Mouse (Mus musculus) hindbrain, embryonic 14.5 days (tissue): ENCODE data around the gene Acsm1. TPM values are rescaled to one million over a fixed set of nuclear protein-coding genes. Genes with fewer than 3 reads are reported as not detected.
A peak's percentile ranks its signal among the peaks of the same experiment; 100 is the strongest.

Experiments used
- ATAC-seq: fragments of 200-750 bp; cut with Nextera tagmentation; 2 replicates; pipeline ENCODE4 v1.8.0; 2017; ENCODE audit warnings: moderate number of reproducible peaks, mild to moderate bottlenecking, moderate TSS enrichment, moderate library complexity; ENCODE audit not compliant: low FRiP score
- DNase-seq: peaks from one replicate; pipeline ENCODE4 v3.0.0-alpha.2; 2015; ENCODE audit warnings: low spot score
- H3K27ac ChIP-seq: fragments of 300-500 bp; sonication (generic); 2 replicates; pipeline ENCODE4 v1.5.1; 2014; ENCODE audit warnings: mild to moderate bottlenecking, moderate library complexity
- H3K27me3 ChIP-seq: fragments of 300-500 bp; sonication (generic); 2 replicates; pipeline ENCODE4 v1.6.1; 2014; ENCODE audit warnings: mild to moderate bottlenecking, low read length, mixed read lengths; ENCODE audit not compliant: control insufficient read depth, insufficient read depth
- H3K36me3 ChIP-seq: fragments of 300-500 bp; sonication (generic); replicated peaks from 2 replicates; pipeline ENCODE4 v1.6.1; 2014; ENCODE audit not compliant: control insufficient read depth, insufficient read depth
- H3K4me1 ChIP-seq: fragments of 300-500 bp; sonication (generic); replicated peaks from 2 replicates; pipeline ENCODE4 v1.6.1; 2014; ENCODE audit warnings: antibody characterized with exemption, low read length, mixed read lengths; ENCODE audit not compliant: control insufficient read depth, insufficient read depth
- H3K4me2 ChIP-seq: fragments of 300-500 bp; sonication (generic); replicated peaks from 2 replicates; pipeline ENCODE4 v1.6.1; 2014; ENCODE audit warnings: mild to moderate bottlenecking, moderate library complexity
- H3K4me3 ChIP-seq: fragments of 300-500 bp; sonication (generic); replicated peaks from 2 replicates; pipeline ENCODE4 v1.5.1; 2014; ENCODE audit warnings: mild to moderate bottlenecking, low read length
- H3K9ac ChIP-seq: fragments of 300-500 bp; sonication (generic); 2 replicates; pipeline ENCODE4 v1.6.1; 2014
- H3K9me3 ChIP-seq: fragments of 300-500 bp; sonication (generic); 2 replicates; pipeline ENCODE4 v1.6.1; 2016; ENCODE audit warnings: low read length; ENCODE audit not compliant: control insufficient read depth
- WGBS: fragments of 180-500 bp; shearing (Covaris S2); extraction: QIAGEN DNeasy Blood & Tissue Kit; methylation state at CpG from one replicate; pipeline ENCODE4 v1.1.7; 2014; 5-methylcytosine and 5-hydroxymethylcytosine counted together
- polyA plus RNA-seq: library from polyadenylated mRNA; unstranded; fragments of >200 nt; fragmentation: Nextera tagmentation; extraction: Ambion mirVana; gene quantifications from 2 replicates; pipeline ENCODE4 v1.2.1, GENCODE M21; 2014

The Acsm1 gene
- polyA plus RNA-seq, 1 experiment from 2014 or later, result not detected

- Histone ChIP-seq H3K4me3 (no peak overlapping the region), H3K4me1 (no peaks in the 10 kb centered on the region), H3K27ac (no peak overlapping the region), H3K4me2 (no peak overlapping the region), H3K9me3 (no peaks in the 10 kb centered on the region), H3K9ac (no peak overlapping the region), H3K27me3 (no peaks in the 10 kb centered on the region), H3K36me3 (no peaks in the 10 kb centered on the region)
- ATAC-seq (no peak), DNase-seq (no peak)
- WGBS, result 79% methylated on average over 5 of the region's 5 CpGs
Observed at GRCm38 (mm10) chr7:119642307-119642706, 35.5 kb downstream of the Acsm1 start.

- Histone ChIP-seq H3K4me1 (no peaks in the 10 kb centered on the region), H3K36me3 (no peaks in the 10 kb centered on the region), H3K9ac (no peak overlapping the region), H3K27me3 (no peaks in the 10 kb centered on the region), H3K27ac (no peak overlapping the region), H3K9me3 (no peaks in the 10 kb centered on the region), H3K4me3 (no peak overlapping the region), H3K4me2 (no peak overlapping the region)
- ATAC-seq (no peak), DNase-seq (no peak)
- WGBS, result 94% methylated on average over 3 of the region's 3 CpGs
Observed at GRCm38 (mm10) chr7:119667893-119668292, 61.1 kb downstream of the Acsm1 start.

- ATAC-seq, result no peak
- DNase-seq, result no peak
Observed at GRCm38 (mm10) chr7:119670395-119670794, 63.6 kb downstream of the Acsm1 start.

GRCm38 (mm10) chr7:119670925-119671324 lies 64.1 kb downstream of the Acsm1 start:
- no peaks in the 10 kb centered on the region for H3K4me1 ChIP-seq
- ATAC-seq (no peak), DNase-seq (no peak)
- H3K4me3 ChIP-seq, result no peak overlapping the region
- no peak overlapping the region for H3K4me2 ChIP-seq
- H3K27me3 ChIP-seq, result no peaks in the 10 kb centered on the region
- H3K9ac ChIP-seq, result no peak overlapping the region
- WGBS, result 46% methylated on average over 6 of the region's 6 CpGs
- H3K9me3 ChIP-seq, result no peaks in the 10 kb centered on the region
- H3K27ac ChIP-seq, result no peak overlapping the region
- no peaks in the 10 kb centered on the region for H3K36me3 ChIP-seq

More at GRCm38 (mm10) chr7:119670395-119670794, 63.6 kb downstream of the Acsm1 start:
- 79% methylated on average over 5 of the region's 5 CpGs for WGBS
- Histone ChIP-seq H3K4me1 (no peaks in the 10 kb centered on the region), H3K4me2 (no peak overlapping the region), H3K9ac (no peak overlapping the region), H3K9me3 (no peaks in the 10 kb centered on the region), H3K4me3 (no peak overlapping the region), H3K27ac (no peak overlapping the region), H3K36me3 (no peaks in the 10 kb centered on the region), H3K27me3 (no peaks in the 10 kb centered on the region)

GRCm38 (mm10) chr7:119673465-119673864 lies 66.6 kb downstream of the Acsm1 start:
- 17% methylated on average over 6 of the region's 6 CpGs for WGBS
- no peak overlapping the region for H3K27ac ChIP-seq

GRCm38 (mm10) chr7:119680107-119680506 lies 73.3 kb downstream of the Acsm1 start:
- no peaks in the 10 kb centered on the region for H3K36me3 ChIP-seq
- H3K4me3 ChIP-seq, result no peak overlapping the region
- no peaks in the 10 kb centered on the region for H3K9me3 ChIP-seq
- WGBS, result 78% methylated on average over 8 of the region's 8 CpGs
- no peak overlapping the region for H3K27ac ChIP-seq
- H3K4me1 ChIP-seq, result no peaks in the 10 kb centered on the region
- no peak overlapping the region for H3K4me2 ChIP-seq
- ATAC-seq (no peak), DNase-seq (no peak)
- H3K27me3 ChIP-seq, result no peaks in the 10 kb centered on the region
- H3K9ac ChIP-seq, result no peak overlapping the region

More at GRCm38 (mm10) chr7:119673465-119673864, 66.6 kb downstream of the Acsm1 start:
- DNase-seq, result peak; percentile 78
- Histone ChIP-seq H3K4me2 (no peak overlapping the region), H3K4me3 (no peak overlapping the region), H3K4me1 (no peaks in the 10 kb centered on the region), H3K9me3 (no peaks in the 10 kb centered on the region), H3K27me3 (no peaks in the 10 kb centered on the region), H3K36me3 (no peaks in the 10 kb centered on the region), H3K9ac (no peak overlapping the region)
- ATAC-seq, result peak; percentile 59; the same call in 1 of the 2 replicates

GRCm38 (mm10) chr7:119682699-119683098 lies 75.9 kb downstream of the Acsm1 start:
- DNase-seq (no peak), ATAC-seq (no peak)
- H3K4me1 ChIP-seq, result no peaks in the 10 kb centered on the region
- no peaks in the 10 kb centered on the region for H3K27me3 ChIP-seq
- no peak overlapping the region for H3K4me2 ChIP-seq
- H3K9me3 ChIP-seq, result no peaks in the 10 kb centered on the region
- no peak overlapping the region for H3K4me3 ChIP-seq
- no peaks in the 10 kb centered on the region for H3K36me3 ChIP-seq
- 77% methylated on average over 4 of the region's 4 CpGs for WGBS
- H3K27ac ChIP-seq, result no peak overlapping the region
- no peak overlapping the region for H3K9ac ChIP-seq

GRCm38 (mm10) chr7:119689726-119690125 lies 82.9 kb downstream of the Acsm1 start, which contains the start of gene Acsm4:
Gene Acsm4, plus strand, starts transcription at chr7:119690026.
- WGBS, result 80% methylated on average over 5 of the region's 5 CpGs
- no peak within 1 kb of the TSS for H3K9ac ChIP-seq
- no peaks in the 10 kb centered on the region for H3K36me3 ChIP-seq

GRCm38 (mm10) chr7:119692302-119692701 lies 85.5 kb downstream of the Acsm1 start:
- no peak for ATAC-seq
- no peak overlapping the region for H3K4me2 ChIP-seq
- H3K4me1 ChIP-seq, result no peaks in the 10 kb centered on the region
- no peaks in the 10 kb centered on the region for H3K36me3 ChIP-seq
- no peak overlapping the region for H3K9ac ChIP-seq
- DNase-seq, result no peak
- 78% methylated on average over 4 of the region's 4 CpGs for WGBS
- no peak overlapping the region for H3K4me3 ChIP-seq
- no peak overlapping the region for H3K27ac ChIP-seq
- no peaks in the 10 kb centered on the region for H3K27me3 ChIP-seq
- no peaks in the 10 kb centered on the region for H3K9me3 ChIP-seq

More at GRCm38 (mm10) chr7:119689726-119690125, 82.9 kb downstream of the Acsm1 start, which contains the start of gene Acsm4:
- no peaks in the 10 kb centered on the region for H3K9me3 ChIP-seq
- no peak within 1 kb of the TSS for H3K4me3 ChIP-seq
- ATAC-seq, result no peak
- no peak within 1 kb of the TSS for H3K27ac ChIP-seq
- no peaks in the 10 kb centered on the region for H3K27me3 ChIP-seq
- no peak within 1 kb of the TSS for H3K4me2 ChIP-seq
- H3K4me1 ChIP-seq, result no peaks in the 10 kb centered on the region
- DNase-seq, result no peak

- H3K27me3 ChIP-seq, result no peaks in the 10 kb centered on the region
- WGBS, result 83% methylated on average over 1 of the region's 1 CpGs
- no peaks in the 10 kb centered on the region for H3K9me3 ChIP-seq
- H3K27ac ChIP-seq, result no peak overlapping the region
- H3K36me3 ChIP-seq, result no peaks in the 10 kb centered on the region
- no peak overlapping the region for H3K4me2 ChIP-seq
- no peak overlapping the region for H3K9ac ChIP-seq
- H3K4me1 ChIP-seq, result no peaks in the 10 kb centered on the region
- DNase-seq (no peak), ATAC-seq (no peak)
- no peak overlapping the region for H3K4me3 ChIP-seq
Observed at GRCm38 (mm10) chr7:119694926-119695325, 88.1 kb downstream of the Acsm1 start.
